Mouse (Mus musculus) embryo, embryonic 11 days (tissue): ENCODE data around the gene Osbpl9.

Source experiments
- DNase-seq: peaks from one replicate; pipeline ENCODE4 v3.0.0-alpha.2; 2015

The Osbpl9 gene

DNA sequence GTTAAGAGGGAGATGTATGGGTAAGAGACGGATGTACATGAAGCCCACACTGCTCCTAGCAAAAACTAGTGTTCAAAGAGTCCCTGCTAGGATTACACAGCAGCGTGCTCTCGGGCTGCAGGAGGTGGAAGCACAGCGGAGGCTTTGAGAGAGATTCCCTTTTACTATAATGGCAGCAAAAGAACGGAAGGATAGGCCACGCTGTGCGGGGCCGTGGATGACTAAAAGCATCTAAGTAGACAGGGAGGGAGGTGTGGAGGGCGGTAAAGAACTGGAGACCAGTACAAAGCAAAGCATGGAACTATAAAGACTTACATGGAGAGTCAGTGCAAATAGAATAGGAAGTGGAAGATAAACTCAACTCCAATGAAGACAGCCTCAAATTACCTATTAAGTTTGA is 74.1 kb downstream of the Osbpl9 start:
- no peak for DNase-seq

- DNase-seq = no peak
These were observed 75.1 kb downstream of the Osbpl9 start for GRCm38 (mm10) chr4:109126834-109127564.

DNA sequence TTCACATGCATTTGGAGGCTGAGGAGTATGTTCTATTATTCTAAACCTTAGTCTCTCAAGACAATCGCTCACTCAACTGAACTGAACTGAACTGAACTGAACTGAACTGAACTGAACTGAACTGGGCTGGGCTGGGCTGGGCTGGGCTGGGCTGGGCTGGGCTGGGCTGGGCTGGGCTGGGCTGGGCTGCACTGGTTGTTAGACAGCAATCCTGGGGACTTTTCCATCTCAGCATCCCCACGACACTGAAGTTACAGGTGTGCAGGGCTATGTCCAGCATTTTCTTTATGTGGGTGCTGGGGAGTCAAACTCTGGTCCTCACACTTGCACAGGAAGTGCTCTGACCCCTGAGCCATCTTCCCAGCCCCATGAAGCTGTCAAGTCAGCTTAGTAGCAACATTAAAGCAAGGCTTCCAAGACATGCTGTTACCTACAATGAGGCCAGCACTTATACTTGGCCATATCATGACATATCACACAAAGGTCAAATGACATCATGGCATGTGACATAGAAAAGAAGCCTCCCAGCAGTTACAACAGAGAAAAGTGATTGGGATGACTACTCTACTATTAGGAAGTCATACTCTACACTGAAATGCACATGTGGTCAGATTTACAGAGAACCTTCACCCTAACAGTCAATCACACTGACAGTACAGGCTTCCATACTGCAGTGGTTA is 76.2 kb downstream of the Osbpl9 start:
- no peak for DNase-seq

DNA sequence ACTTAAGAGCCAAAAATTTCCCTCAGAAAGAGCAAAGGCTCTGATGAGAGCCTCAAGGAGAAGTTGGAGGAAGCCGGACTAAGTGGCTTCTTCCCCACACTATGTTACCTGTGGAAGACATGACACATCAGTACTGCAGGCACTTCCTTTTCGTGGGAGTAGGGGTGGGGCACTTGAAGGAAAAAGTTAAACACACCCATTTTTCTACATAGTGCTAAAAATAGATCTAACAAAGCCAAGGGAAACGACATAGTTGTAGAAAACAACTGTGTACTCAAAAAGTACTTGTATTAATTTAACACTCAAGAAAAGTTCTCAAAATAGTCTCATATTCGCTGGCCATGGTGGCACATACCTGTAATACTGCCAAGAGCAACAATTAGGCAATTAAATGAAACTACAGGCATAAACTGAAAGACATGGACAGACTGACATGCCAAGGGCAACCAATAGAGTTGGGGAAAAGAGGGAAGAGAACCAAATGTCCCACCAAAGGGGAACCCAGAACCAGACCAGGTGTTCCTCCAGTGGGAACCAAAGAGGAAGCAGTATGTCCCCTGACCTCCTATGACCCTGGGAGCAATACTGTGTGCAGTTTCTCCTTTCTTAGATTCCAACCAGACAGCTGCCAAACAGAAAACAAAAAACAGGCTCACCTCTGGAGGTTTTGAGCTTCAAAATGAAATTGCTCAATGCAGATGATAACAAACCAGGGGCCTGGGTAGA is 79.1 kb downstream of the Osbpl9 start:
- DNase-seq = no peak

DNA sequence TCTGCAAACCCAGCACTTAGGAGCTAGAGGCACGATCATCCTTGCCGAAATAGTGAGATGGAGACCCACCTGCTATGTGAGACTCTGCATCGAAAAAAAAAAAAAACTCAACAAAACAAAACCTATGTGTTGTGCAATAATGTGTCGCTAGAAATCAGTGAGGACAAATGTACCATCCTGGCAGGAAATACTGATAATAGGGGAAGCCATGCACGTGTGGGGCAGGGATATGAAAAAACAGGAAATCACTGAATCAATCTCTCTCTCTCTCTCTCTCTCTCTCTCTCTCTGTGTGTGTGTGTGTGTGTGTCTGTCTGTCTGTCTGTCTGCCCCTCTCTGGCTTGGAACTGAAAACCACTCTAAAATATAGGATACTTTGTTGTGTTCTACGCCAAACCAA is 81.3 kb downstream of the Osbpl9 start:
- DNase-seq = no peak

GRCm38 (mm10) chr4:109119641-109120125 is 82.4 kb downstream of the Osbpl9 start:
- DNase-seq = no peak

DNA sequence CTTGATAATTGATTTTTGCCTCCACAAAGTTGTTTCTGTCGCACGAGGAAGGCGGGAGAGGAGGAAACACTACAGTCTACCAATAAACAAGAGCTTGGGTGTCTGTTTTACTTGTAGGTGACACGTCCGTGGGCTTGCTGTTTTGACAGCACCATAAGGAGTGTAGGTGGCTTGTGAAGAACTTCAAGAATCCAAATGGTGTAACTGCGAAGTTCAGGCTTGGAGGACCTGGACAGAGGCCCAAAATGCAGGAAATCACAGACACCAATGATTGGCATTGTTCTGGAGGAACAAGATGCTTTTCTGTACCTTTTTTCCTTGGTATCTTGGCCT is 83.8 kb downstream of the Osbpl9 start:
- DNase-seq = no peak

- DNase-seq = peak; percentile 95
These were observed 84.3 kb downstream of the Osbpl9 start for GRCm38 (mm10) chr4:109117596-109118326.

DNA sequence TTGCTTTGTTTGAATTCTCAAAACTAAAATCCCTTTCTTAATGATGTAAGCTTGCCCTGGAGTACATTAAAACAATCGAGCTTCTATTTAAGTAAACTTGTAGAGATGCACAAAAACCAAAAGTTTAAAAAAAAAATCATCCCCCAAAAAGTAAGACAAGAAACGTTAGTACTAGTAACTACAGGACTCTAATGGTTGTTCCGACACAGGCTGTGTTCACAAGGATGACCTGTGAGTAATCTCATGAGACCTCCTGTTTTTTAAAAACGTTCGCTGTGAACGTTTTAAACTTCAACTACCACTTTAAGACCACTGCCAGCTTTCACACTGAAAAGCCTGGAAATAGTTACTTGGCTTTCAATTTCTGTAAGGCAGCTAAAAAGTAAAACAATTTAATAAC is 85.1 kb downstream of the Osbpl9 start:
- no peak for DNase-seq

GRCm38 (mm10) chr4:109116494-109116893 is 85.6 kb downstream of the Osbpl9 start:
- no peak for DNase-seq

DNA sequence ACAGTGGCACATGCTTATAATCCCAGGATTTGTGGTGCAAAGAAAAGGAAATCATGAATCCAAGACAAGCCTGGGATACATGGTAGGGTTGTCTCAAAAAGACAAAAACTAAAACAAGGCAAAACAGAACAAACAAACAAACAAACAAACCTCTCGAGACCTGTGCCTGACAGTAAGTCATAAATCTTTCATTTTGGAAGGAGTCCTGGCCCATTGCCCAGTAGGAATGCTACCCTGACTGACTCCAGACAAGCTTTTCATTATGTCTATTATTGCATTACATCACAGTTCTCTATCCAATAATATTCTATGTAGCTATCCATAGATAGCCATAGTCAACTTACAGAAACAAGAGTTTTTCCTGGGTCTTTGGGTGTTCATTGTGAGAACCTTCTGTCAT is 86.3 kb downstream of the Osbpl9 start:
- DNase-seq = no peak

- no peak for DNase-seq
These were observed 87.8 kb downstream of the Osbpl9 start for GRCm38 (mm10) chr4:109114308-109114707.

GRCm38 (mm10) chr4:109112915-109113505 is 89.1 kb downstream of the Osbpl9 start:
- DNase-seq = no peak

DNA sequence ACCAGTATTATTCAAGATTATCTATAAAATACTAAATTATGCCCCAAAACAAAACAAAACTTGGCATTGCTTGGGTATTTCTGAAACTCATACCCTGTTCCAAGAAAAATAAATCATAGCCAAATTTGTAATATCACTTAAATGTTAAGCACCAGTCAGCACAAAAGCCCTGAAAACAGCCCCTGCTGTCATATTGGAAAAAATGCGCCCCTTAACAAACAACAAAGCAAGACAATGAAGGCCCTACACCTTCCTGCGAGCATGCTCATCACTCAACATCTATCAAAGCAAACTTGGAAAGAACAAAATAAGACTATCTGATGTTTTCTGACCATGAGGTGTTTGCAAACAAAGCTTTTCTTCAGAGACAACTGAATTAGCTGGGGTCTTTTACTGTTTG is 91.1 kb downstream of the Osbpl9 start:
- no peak for DNase-seq

- no peak for DNase-seq
These were observed 92.4 kb downstream of the Osbpl9 start for GRCm38 (mm10) chr4:109109686-109110085.

DNA sequence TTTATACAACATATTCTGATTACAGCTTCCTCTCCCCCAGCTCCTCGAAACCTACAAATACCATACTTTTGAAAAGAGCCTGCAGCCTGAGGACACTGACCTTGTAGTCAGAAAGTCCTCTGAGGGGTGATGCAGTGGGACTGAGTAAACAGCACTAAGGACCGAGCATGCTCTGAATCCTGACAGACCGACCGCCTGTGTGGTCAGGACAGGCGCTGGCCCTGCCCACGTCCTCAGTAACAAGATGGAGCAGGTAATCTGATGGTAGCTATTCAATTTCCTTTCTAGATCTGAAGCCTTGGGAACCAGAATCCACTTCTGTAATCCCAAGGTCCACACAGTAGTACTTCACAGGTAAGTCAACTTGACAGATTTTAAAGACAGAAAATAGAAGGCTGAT is 93.1 kb downstream of the Osbpl9 start:
- DNase-seq = no peak

- no peak for DNase-seq
These were observed 95.5 kb downstream of the Osbpl9 start for GRCm38 (mm10) chr4:109106594-109106993.

DNA sequence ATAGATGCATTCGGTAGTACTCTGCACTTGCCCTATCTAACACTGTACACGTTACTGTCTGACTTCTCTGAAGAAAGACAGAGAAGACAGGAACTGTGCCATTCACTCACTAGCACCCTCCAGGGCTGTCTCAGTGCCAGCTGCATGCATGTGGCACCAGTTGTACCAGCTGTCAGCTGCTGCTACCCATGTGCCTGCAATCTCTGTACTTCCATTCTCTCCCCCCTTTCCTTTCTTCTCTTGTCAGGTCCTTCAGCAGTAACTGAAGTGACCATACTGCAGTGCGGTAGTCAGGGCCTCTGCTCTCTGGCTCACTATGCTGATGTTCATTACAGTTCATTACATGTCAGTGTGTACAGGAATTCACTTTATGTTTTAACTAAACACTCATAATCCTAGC is 96.0 kb downstream of the Osbpl9 start:
- DNase-seq = no peak

DNA sequence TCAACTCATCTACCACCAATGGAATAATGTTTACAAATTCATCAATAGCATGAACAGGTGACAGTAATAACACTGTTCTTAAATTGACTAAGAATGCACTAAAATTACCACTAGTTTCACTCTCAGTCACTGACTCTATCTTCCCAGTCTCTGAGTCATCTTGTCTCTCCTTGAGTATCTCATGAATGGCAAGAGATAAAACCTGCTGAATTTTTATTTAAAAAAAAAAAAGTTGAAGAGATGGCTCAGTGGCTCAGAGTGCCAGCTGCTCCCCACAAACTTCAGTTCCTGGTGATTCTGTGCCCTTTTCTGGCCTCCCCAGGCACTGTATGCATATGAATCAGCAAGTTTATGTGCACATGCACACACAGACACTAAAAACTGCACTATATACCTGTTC is 96.8 kb downstream of the Osbpl9 start:
- DNase-seq = no peak

- DNase-seq = no peak
These were observed 98.8 kb downstream of the Osbpl9 start for GRCm38 (mm10) chr4:109103145-109103883.

- no peak for DNase-seq
These were observed 99.5 kb downstream of the Osbpl9 start for GRCm38 (mm10) chr4:109102574-109102973.

DNA sequence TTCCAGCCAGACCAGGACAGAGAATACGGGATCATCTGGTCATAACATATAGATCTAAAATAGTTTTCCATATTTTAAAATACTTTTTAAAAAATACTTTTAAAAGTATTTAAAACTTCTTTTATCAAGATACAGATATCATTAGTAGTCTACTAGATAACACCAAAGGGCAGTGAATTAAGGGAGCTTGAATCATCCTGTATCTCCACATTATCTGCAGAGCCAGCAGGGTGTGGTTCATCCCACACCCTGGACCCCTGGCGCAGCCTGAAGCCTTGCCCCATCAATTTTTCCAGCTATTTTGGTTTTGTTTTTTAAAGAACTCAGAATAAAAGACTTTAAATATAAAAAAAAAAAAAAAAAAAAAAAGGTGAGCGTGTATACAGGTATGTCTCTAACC is 103.2 kb downstream of the Osbpl9 start:
- no peak for DNase-seq
